Mouse (Mus musculus) heart, postnatal 25 days (tissue): ENCODE measurements around the gene Cpox. TPM values are rescaled to one million over a fixed set of nuclear protein-coding genes. Genes with fewer than 3 reads are reported as not detected.
"Not testable (repeated sequence)": the region's sequence is repeated elsewhere in the genome, so short reads cannot be mapped to it uniquely, and the experiment has no call there.

ENCODE experiments used
- DNase-seq: peaks from one replicate; pipeline ENCODE4 v3.0.0; 2022; ENCODE audit warnings: low spot score
- intact Hi-C: fragments of 180-260 bp; cut with DNase I; formaldehyde crosslinking; loops from one replicate; pipeline ENCODE4 v1.15.1; 2025
- total RNA-seq, 2 experiments: library from RNA; stranded (reverse); gene quantifications; 2 replicates each; pipeline ENCODE4 v1.2.3; 2021

The Cpox gene
- total RNA-seq, 2 experiments from 2014 or later, result 35.3 to 40.8 TPM

- intact Hi-C loops, result not testable (repeated sequence)
Observed at GRCm38 (mm10) chr16:58665137-58665536, 5.0 kb upstream of the Cpox start.

DNA sequence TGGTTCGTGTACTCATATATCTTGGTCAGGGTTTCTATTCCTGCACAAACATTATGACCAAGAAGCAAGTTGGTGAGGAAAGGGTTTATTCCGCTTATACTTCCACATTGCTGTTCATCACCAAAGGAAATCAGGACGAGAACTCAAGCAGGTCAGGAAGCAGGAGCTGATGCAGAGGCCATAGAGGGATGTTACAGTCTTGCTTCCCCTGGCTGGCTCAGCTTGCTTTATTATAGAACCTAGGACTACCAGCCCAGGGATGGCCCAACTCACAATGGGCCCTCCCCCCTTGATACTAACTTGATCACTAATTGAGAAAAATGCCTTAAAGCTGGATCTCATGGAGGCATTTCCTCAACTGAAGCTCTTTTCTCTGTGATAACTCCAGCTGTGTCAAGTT is 3.4 kb upstream of the Cpox start:
- DNase-seq, intact Hi-C loops: not testable (repeated sequence)

More at GRCm38 (mm10) chr16:58665137-58665536, 5.0 kb upstream of the Cpox start:
- DNase-seq, result not testable (repeated sequence)

DNA sequence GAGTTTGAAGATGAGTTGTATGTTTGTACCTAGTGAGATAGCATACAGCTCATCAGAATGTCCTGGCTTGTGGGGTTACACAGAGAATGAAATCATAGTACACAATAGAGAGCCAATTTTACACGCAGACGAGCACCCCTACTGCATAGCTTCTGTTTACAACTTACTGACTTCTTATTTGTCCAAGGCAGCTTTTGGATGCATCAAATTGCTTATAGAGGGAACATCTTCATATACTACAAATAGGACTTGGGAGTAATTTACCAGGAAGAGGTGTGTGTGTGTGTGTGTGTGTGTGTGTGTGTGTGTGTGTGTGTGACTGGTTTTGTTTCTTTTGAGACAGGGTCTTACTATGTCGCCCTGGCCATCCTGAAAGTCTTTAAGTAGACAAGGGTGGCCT is 1.5 kb upstream of the Cpox start:
- DNase-seq, result no peak
- intact Hi-C loops, result no loop called here

GRCm38 (mm10) chr16:58669264-58669663 is 828 bp upstream of the Cpox start:
- no peak for DNase-seq
- intact Hi-C loops, result no loop called here

GRCm38 (mm10) chr16:58670643-58671042 is 551 bp downstream of the Cpox start:
- intact Hi-C loops, result loop anchor here (1.0 kb wide), 1 partner anchor 56 kb away; no protein-coding TSS in a partner anchor
- DNase-seq, result no peak

- no peak for DNase-seq
- intact Hi-C loops, result loop anchor here (1.0 kb wide), 1 partner anchor 55 kb away; no protein-coding TSS in a partner anchor
Observed at GRCm38 (mm10) chr16:58671212-58671985, 1.3 kb downstream of the Cpox start.

DNA sequence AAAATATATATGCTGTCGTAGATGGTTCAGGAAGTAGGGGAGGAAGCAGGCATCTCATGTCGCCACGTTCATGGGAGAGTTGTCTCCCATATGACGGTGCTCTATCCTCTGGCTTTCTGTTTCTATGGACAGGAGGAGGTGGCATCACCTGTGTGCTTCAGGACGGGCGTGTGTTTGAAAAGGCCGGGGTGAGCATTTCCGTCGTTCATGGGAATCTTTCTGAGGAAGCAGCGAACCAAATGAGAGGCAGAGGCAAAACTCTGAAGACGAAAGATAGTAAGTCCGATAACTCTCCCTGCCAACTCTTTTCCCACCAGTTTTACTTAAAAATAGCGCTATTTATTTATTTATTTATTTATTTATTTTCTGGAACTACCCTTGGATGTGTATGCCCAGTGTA is 2.3 kb downstream of the Cpox start:
- no peak for DNase-seq
- intact Hi-C loops, result no loop called here

GRCm38 (mm10) chr16:58673811-58674410 is 3.8 kb downstream of the Cpox start:
- intact Hi-C loops, result no loop called here
- no peak for DNase-seq

DNA sequence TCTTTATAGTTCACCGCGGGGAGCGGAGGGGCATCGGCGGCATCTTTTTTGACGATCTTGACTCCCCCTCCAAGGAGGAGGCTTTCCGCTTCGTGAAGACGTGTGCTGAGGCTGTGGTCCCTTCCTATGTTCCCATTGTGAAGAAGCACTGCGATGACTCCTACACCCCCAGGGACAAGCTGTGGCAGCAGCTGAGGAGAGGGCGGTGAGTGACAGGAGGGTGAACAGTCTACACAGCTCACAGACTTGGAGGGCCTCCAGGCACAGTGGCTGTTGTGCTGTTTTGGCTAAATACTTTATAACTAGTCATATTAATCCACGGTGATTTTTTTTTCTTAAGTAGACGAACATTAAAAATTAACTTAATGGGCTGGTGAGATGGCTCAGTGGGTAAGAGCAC is 5.2 kb downstream of the Cpox start:
- intact Hi-C loops, result no loop called here
- no peak for DNase-seq

DNA sequence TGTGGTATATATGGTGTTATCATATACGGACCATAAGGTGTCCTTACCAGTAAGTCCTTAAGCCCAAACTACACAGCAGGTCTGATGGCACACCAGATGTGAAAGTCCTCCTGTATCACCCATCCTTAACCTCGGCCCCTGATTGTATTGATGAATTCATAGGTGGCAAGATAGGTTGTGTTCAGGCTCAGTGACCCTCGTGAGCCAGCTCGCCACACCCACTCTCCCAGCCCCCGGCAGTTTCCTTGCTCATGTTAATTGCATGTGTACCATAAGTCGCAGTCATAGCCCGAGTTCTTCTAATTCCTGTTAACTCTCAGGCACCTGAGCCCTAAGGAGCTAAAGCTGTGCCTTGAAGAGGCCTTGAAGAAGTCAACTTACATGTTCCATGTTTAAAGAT is 6.1 kb downstream of the Cpox start:
- no peak for DNase-seq
- intact Hi-C loops, result no loop called here

DNA sequence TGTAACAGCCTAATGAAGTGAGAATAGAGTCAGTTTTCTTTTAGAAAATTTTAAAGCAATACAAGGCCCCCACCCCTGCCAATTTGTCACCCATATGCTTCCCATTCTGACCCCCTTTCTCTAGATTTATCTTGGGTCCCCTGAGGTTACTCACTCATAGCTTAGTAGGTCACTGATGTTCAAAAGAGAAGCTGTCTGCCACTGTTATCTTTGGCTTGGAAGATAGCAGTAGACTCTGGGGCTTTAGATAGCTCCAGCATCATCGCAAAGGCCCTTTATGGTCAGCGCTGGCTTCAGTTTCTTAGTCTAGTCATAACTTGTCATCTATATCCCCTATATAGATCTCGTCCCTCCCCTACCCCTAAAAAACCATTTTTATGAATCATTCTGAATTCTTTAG is 6.5 kb downstream of the Cpox start:
- no peak for DNase-seq
- intact Hi-C loops, result no loop called here

DNA sequence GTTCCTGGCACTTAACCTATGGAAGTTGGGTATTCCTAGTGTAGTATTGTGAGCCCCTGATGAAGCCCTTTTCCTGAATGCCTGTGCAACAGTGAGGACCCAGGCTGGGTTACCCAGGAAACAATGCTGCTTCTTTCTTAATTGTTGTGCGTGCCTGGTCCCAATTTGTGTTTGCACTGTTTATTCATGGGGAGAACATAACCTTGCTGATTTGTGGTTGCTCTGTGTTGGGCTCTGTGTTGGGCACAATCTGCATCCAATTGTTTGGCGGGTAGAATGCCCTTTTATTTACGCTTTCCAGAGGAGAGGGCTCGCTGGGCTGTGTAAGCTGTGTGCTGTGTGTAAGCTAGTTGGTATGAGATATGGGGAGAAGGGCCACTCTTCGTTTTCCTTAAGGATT is 7.4 kb downstream of the Cpox start:
- no peak for DNase-seq
- intact Hi-C loops, result no loop called here

GRCm38 (mm10) chr16:58678660-58679059 is 8.6 kb downstream of the Cpox start:
- intact Hi-C loops, result no loop called here
- no peak for DNase-seq

DNA sequence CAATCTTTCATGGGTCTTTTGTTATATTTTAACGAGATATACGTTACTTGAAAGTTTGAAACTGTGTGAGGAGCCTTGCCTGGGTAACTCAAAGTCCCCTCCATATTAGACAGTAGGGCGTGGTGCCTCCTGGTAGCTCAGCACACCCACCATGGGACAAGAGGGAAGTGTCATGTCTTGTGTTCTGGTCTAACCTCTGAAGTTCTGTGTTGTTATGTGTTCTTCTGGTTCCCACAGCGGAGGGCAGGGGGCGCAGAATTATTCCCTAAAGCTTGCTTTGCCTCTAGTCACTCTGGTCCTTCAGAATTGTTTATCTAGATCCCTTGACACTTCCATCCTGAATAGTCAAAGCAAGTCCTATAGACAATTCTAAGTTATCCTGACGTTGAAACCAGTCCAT is 12.0 kb downstream of the Cpox start:
- intact Hi-C loops, result no loop called here
- DNase-seq, result no peak

- no peak for DNase-seq
- intact Hi-C loops, result no loop called here
Observed at GRCm38 (mm10) chr16:58682870-58683269, 12.8 kb downstream of the Cpox start.

GRCm38 (mm10) chr16:58683911-58684310 is 13.8 kb downstream of the Cpox start:
- intact Hi-C loops, result no loop called here
- DNase-seq, result no peak

GRCm38 (mm10) chr16:58684537-58684936 is 14.4 kb downstream of the Cpox start:
- no peak for DNase-seq
- intact Hi-C loops, result no loop called here

- intact Hi-C loops, result no loop called here
- DNase-seq, result no peak
Observed at GRCm38 (mm10) chr16:58685548-58686537, 15.8 kb downstream of the Cpox start.

DNA sequence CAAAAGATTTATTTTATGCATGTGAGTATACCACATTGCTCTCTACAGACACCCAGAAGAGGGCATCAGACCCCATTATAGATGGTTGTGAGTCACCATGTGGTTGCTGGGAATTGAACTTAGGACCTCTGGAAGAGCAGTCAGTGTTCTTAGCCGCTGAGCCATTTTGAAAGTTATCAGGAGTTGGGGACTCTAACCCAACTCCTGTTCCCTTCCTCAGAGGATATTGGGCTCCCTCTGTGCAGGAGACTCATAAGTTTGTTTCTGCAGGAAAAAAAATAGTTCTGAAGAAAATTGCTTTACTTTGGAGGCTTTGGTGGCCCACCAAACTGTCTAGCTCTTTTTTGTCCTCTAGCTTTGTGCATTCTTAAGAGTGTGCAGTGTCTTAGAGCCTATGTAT is 18.4 kb downstream of the Cpox start:
- intact Hi-C loops, result no loop called here
- no peak for DNase-seq

DNA sequence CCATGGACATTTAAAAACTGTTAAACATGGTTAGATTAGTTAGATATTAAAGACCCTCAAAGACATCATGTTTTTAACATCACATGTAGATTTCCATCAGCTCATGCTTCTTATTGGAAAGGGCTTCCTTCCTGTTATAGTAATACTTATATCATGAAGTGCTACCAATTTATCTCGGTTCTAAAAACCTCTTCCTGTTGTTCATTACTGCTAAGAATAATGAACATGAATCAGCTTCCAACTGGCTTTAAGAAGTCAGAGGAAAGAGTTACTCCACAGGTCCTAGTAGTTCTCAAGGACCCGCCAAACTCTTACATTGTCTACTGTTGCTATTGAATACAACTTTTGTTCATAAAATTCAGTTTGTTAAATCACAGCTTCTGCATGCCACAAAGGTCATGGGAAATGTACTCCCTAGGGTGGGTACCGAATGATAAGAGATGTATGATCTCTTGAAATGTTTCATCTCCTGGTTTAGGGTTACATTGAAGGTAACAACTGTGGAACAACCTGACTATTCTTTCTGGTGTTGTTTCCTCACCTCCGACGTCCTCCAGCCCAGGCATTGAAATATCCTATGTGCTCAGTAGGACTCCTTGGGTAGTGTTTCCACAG is 19.6 kb downstream of the Cpox start:
- no peak for DNase-seq
- intact Hi-C loops, result no loop called here
